Mouse (Mus musculus): ENCODE data around the gene Mblac1. TPM values are rescaled to one million over a fixed set of nuclear protein-coding genes. Genes with fewer than 3 reads are reported as not detected.

The Mblac1 gene
- total and polyA plus RNA-seq, 2 experiments from 2014 or later, result 5.6 to 6.8 TPM

- no peak for TF ChIP-seq CTCF (IDR thresholded peaks at IDR 0.05; ENCODE audit: low read depth)
- no peak for TF ChIP-seq EP300 (IDR thresholded peaks at IDR 0.05; ENCODE audit: low read depth)
- no peak for ATAC-seq (ENCODE audit: insufficient read depth, low read depth)
- Histone ChIP-seq H3K9me3 (replicated peaks; ENCODE audit: control insufficient read depth, low read length) (no peaks in the 10 kb centered on the region; the same call in 1 of the 2 replicates), H3K36me3 (replicated peaks; ENCODE audit: control insufficient read depth, insufficient read depth, low read length) (no peaks in the 10 kb centered on the region), H3K4me3 (ENCODE audit: low read depth, low read length) (no peak overlapping the region), H3K9ac (replicated peaks; ENCODE audit: low read depth, low read length) (no peak overlapping the region), H3K27ac (ENCODE audit: low read depth) (no peak overlapping the region), H3K4me1 (ENCODE audit: control insufficient read depth, insufficient read depth) (no peaks in the 10 kb centered on the region), H3K4me2 (ENCODE audit: low read depth, low read length) (no peak overlapping the region), H3K27me3 (ENCODE audit: control insufficient read depth, insufficient read depth, low read length) (no peaks in the 10 kb centered on the region)
- whole genome bisulfite sequencing, result 46% methylated on average over 2 of the region's 2 CpGs
- no peak for DNase-seq (ENCODE audit: low spot score)
Observed at GRCm38 (mm10) chr5:138219864-138220263, 25.8 kb downstream of the Mblac1 start.

- 24% methylated on average over 4 of the region's 4 CpGs for WGBS
- Histone ChIP-seq H3K9me3 (replicated peaks; ENCODE audit: control insufficient read depth, low read length) (no peaks in the 10 kb centered on the region), H3K36me3 (replicated peaks; ENCODE audit: control insufficient read depth, insufficient read depth, low read length) (no peaks in the 10 kb centered on the region), H3K9ac (replicated peaks; ENCODE audit: low read depth, low read length) (no peak overlapping the region), H3K4me3 (ENCODE audit: low read depth, low read length) (no peak overlapping the region), H3K27me3 (ENCODE audit: control insufficient read depth, insufficient read depth, low read length) (no peaks in the 10 kb centered on the region), H3K27ac (ENCODE audit: low read depth) (no peak overlapping the region), H3K4me1 (ENCODE audit: control insufficient read depth, insufficient read depth) (no peaks in the 10 kb centered on the region), H3K4me2 (ENCODE audit: low read depth, low read length) (no peak overlapping the region)
- TF ChIP-seq EP300 (IDR thresholded peaks at IDR 0.05; ENCODE audit: low read depth), result no peak
- peak; percentile 75 for TF ChIP-seq CTCF (IDR thresholded peaks at IDR 0.05; ENCODE audit: low read depth)
- no peak for ATAC-seq (ENCODE audit: insufficient read depth, low read depth)
- peak; percentile 21 for DNase-seq (ENCODE audit: low spot score)
Observed at GRCm38 (mm10) chr5:138222111-138222510, 28.0 kb downstream of the Mblac1 start.

- ATAC-seq (ENCODE audit: insufficient read depth, low read depth), result no peak
- H3K4me1 ChIP-seq (ENCODE audit: control insufficient read depth, insufficient read depth), result no peaks in the 10 kb centered on the region
- no peaks in the 10 kb centered on the region for H3K27me3 ChIP-seq (ENCODE audit: control insufficient read depth, insufficient read depth, low read length)
- TF ChIP-seq EP300 (IDR thresholded peaks at IDR 0.05; ENCODE audit: low read depth), result no peak
- no peak for TF ChIP-seq CTCF (IDR thresholded peaks at IDR 0.05; ENCODE audit: low read depth)
- H3K27ac ChIP-seq (ENCODE audit: low read depth), result no peak overlapping the region
- no peaks in the 10 kb centered on the region for H3K9me3 ChIP-seq (replicated peaks; ENCODE audit: control insufficient read depth, low read length)
- H3K36me3 ChIP-seq (replicated peaks; ENCODE audit: control insufficient read depth, insufficient read depth, low read length), result no peaks in the 10 kb centered on the region
- no peak overlapping the region for H3K4me2 ChIP-seq (ENCODE audit: low read depth, low read length)
- no peak for DNase-seq (ENCODE audit: low spot score)
- no peak overlapping the region for H3K4me3 ChIP-seq (ENCODE audit: low read depth, low read length)
- 32% methylated on average over 3 of the region's 3 CpGs for WGBS
- no peak overlapping the region for H3K9ac ChIP-seq (replicated peaks; ENCODE audit: low read depth, low read length)
Observed at GRCm38 (mm10) chr5:138223287-138223686, 29.2 kb downstream of the Mblac1 start.

- no peaks in the 10 kb centered on the region for H3K9me3 ChIP-seq (replicated peaks; ENCODE audit: control insufficient read depth, low read length)
- H3K27me3 ChIP-seq (ENCODE audit: control insufficient read depth, insufficient read depth, low read length), result no peaks in the 10 kb centered on the region
- no peak within 1 kb of the TSS for H3K4me3 ChIP-seq (ENCODE audit: low read depth, low read length)
- 44% methylated on average over 2 of the region's 2 CpGs for WGBS
- no peaks in the 10 kb centered on the region for H3K36me3 ChIP-seq (replicated peaks; ENCODE audit: control insufficient read depth, insufficient read depth, low read length)
- H3K27ac ChIP-seq (ENCODE audit: low read depth), result no peak within 1 kb of the TSS
- H3K4me2 ChIP-seq (ENCODE audit: low read depth, low read length), result no peak within 1 kb of the TSS
- TF ChIP-seq EP300 (IDR thresholded peaks at IDR 0.05; ENCODE audit: low read depth), result no peak
- no peak for TF ChIP-seq CTCF (IDR thresholded peaks at IDR 0.05; ENCODE audit: low read depth)
- ATAC-seq (ENCODE audit: insufficient read depth, low read depth) (no peak), DNase-seq (ENCODE audit: low spot score) (no peak)
- H3K9ac ChIP-seq (replicated peaks; ENCODE audit: low read depth, low read length), result no peak within 1 kb of the TSS
- no peaks in the 10 kb centered on the region for H3K4me1 ChIP-seq (ENCODE audit: control insufficient read depth, insufficient read depth)
Observed at GRCm38 (mm10) chr5:138225700-138226099, 31.6 kb downstream of the Mblac1 start, which contains the start of gene Nxpe5. Nxpe5 (plus strand) TSS chr5:138225898.

GRCm38 (mm10) chr5:138226491-138226890 lies 32.4 kb downstream of the Mblac1 start:
- H3K9ac ChIP-seq (replicated peaks; ENCODE audit: low read depth, low read length), result no peak overlapping the region
- no peak overlapping the region for H3K4me3 ChIP-seq (ENCODE audit: low read depth, low read length)
- no peak for TF ChIP-seq CTCF (IDR thresholded peaks at IDR 0.05; ENCODE audit: low read depth)
- no peaks in the 10 kb centered on the region for H3K36me3 ChIP-seq (replicated peaks; ENCODE audit: control insufficient read depth, insufficient read depth, low read length)
- DNase-seq (ENCODE audit: low spot score) (no peak), ATAC-seq (ENCODE audit: insufficient read depth, low read depth) (no peak)
- H3K27me3 ChIP-seq (ENCODE audit: control insufficient read depth, insufficient read depth, low read length), result no peaks in the 10 kb centered on the region
- 77% methylated on average over 4 of the region's 4 CpGs for WGBS
- H3K27ac ChIP-seq (ENCODE audit: low read depth), result no peak overlapping the region
- H3K4me2 ChIP-seq (ENCODE audit: low read depth, low read length), result no peak overlapping the region
- no peaks in the 10 kb centered on the region for H3K9me3 ChIP-seq (replicated peaks; ENCODE audit: control insufficient read depth, low read length)
- no peaks in the 10 kb centered on the region for H3K4me1 ChIP-seq (ENCODE audit: control insufficient read depth, insufficient read depth)

GRCm38 (mm10) chr5:138227367-138227766 lies 33.3 kb downstream of the Mblac1 start:
- H3K4me1 ChIP-seq (ENCODE audit: control insufficient read depth, insufficient read depth), result no peaks in the 10 kb centered on the region
- DNase-seq (ENCODE audit: low spot score) (no peak), ATAC-seq (ENCODE audit: insufficient read depth, low read depth) (no peak)
- TF ChIP-seq CTCF (IDR thresholded peaks at IDR 0.05; ENCODE audit: low read depth), result no peak
- TF ChIP-seq EP300 (IDR thresholded peaks at IDR 0.05; ENCODE audit: low read depth), result no peak
- H3K9ac ChIP-seq (replicated peaks; ENCODE audit: low read depth, low read length), result no peak overlapping the region
- no peak overlapping the region for H3K4me2 ChIP-seq (ENCODE audit: low read depth, low read length)
- H3K4me3 ChIP-seq (ENCODE audit: low read depth, low read length), result no peak overlapping the region
- H3K27me3 ChIP-seq (ENCODE audit: control insufficient read depth, insufficient read depth, low read length), result no peaks in the 10 kb centered on the region
- no peak overlapping the region for H3K27ac ChIP-seq (ENCODE audit: low read depth)
- WGBS, result 46% methylated on average over 2 of the region's 2 CpGs
- H3K9me3 ChIP-seq (replicated peaks; ENCODE audit: control insufficient read depth, low read length), result no peaks in the 10 kb centered on the region
- no peaks in the 10 kb centered on the region for H3K36me3 ChIP-seq (replicated peaks; ENCODE audit: control insufficient read depth, insufficient read depth, low read length)

Measured in heart, postnatal 0 days (tissue).